Mouse (Mus musculus) lung, adult 2 months (tissue): ENCODE measurements around the gene Adh4.

Source experiments
- CTCF ChIP-seq: fragments of 200-500 bp; IDR thresholded peaks from 2 replicates; pipeline ENCODE4 v1.5.1; 2011; ENCODE audit warnings: mild to moderate bottlenecking, low read length, control low read depth; ENCODE audit not compliant: insufficient read depth
- POLR2A ChIP-seq: fragments of 200-500 bp; IDR thresholded peaks from 2 replicates; pipeline ENCODE4 v1.6.1; 2011; ENCODE audit warnings: low read depth, mild to moderate bottlenecking, control low read depth, low read length, borderline replicate concordance; ENCODE audit errors: extremely low read depth

DNA sequence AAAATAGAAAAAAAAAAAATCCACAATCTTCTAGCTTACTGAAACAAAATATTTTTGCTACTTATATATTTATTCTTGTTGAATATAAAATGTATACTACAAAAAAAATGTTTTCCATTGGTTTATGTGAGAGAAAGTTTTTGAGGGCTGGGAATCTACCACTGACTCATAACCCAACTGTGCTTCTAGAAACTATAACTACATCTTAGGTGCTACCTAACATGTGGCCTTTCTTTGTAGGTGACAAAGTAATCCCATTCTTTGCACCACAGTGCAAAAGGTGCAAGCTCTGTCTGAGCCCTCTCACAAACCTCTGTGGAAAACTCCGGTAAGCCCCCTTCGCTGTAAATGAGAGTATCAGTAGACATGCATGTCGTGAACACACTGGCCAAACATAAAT lies 5.1 kb downstream of the Adh4 start:
- no peak for TF ChIP-seq CTCF
- TF ChIP-seq POLR2A, result no peak
